Mouse (Mus musculus): ENCODE data around the gene Rab3ip. TPM values are rescaled to one million over a fixed set of nuclear protein-coding genes. Genes with fewer than 3 reads are reported as not detected.

Rab3ip gene
- total RNA-seq, 2 experiments from 2014 or later, result 62.0 to 69.2 TPM

- no peak for DNase-seq (ENCODE audit: low spot score in 2 of 2)
Measured at GRCm38 (mm10) chr10:116962152-116962551, 11.6 kb upstream of the Rab3ip start.

GRCm38 (mm10) chr10:116957867-116958551 lies 7.4 kb upstream of the Rab3ip start:
- DNase-seq (ENCODE audit: low spot score in 2 of 2), result no peak

GRCm38 (mm10) chr10:116956483-116957158 lies 6.1 kb upstream of the Rab3ip start:
- no peak for DNase-seq (ENCODE audit: low spot score in 2 of 2)

- DNase-seq (ENCODE audit: low spot score in 2 of 2), result no peak
Measured at GRCm38 (mm10) chr10:116955191-116955590, 4.6 kb upstream of the Rab3ip start.

- DNase-seq (ENCODE audit: low spot score in 2 of 2), result no peak
Measured at GRCm38 (mm10) chr10:116950886-116951285, 317 bp upstream of the Rab3ip start.

- peak; percentile 31 to 53 for DNase-seq (ENCODE audit: low spot score in 2 of 2)
Measured at GRCm38 (mm10) chr10:116949111-116950008, 1.2 kb downstream of the Rab3ip start.

GRCm38 (mm10) chr10:116948414-116948813 lies 2.2 kb downstream of the Rab3ip start:
- no peak for DNase-seq (ENCODE audit: low spot score in 2 of 2)

GRCm38 (mm10) chr10:116944940-116945339 lies 5.6 kb downstream of the Rab3ip start:
- DNase-seq (ENCODE audit: low spot score in 2 of 2), result no peak

GRCm38 (mm10) chr10:116944144-116944543 lies 6.4 kb downstream of the Rab3ip start:
- DNase-seq (ENCODE audit: low spot score in 2 of 2), result no peak

- peak in 1 of 2 experiments; percentile 26 for DNase-seq (ENCODE audit: low spot score in 2 of 2)
Measured at GRCm38 (mm10) chr10:116943025-116943424, 7.5 kb downstream of the Rab3ip start.

- no peak for DNase-seq (ENCODE audit: low spot score in 2 of 2)
Measured at GRCm38 (mm10) chr10:116935028-116935427, 15.5 kb downstream of the Rab3ip start.

GRCm38 (mm10) chr10:116933794-116934193 lies 16.8 kb downstream of the Rab3ip start:
- DNase-seq (ENCODE audit: low spot score in 2 of 2), result no peak

- no peak for DNase-seq (ENCODE audit: low spot score in 2 of 2)
Measured at GRCm38 (mm10) chr10:116932418-116932817, 18.2 kb downstream of the Rab3ip start.

- DNase-seq (ENCODE audit: low spot score in 2 of 2), result no peak
Measured at GRCm38 (mm10) chr10:116931497-116932179, 18.9 kb downstream of the Rab3ip start.

GRCm38 (mm10) chr10:116930936-116931335 lies 19.6 kb downstream of the Rab3ip start:
- no peak for DNase-seq (ENCODE audit: low spot score in 2 of 2)

GRCm38 (mm10) chr10:116930506-116930905 lies 20.1 kb downstream of the Rab3ip start:
- no peak for DNase-seq (ENCODE audit: low spot score in 2 of 2)

GRCm38 (mm10) chr10:116928826-116929225 lies 21.7 kb downstream of the Rab3ip start:
- DNase-seq (ENCODE audit: low spot score in 2 of 2), result no peak

GRCm38 (mm10) chr10:116926428-116927113 lies 24.0 kb downstream of the Rab3ip start:
- no peak for DNase-seq (ENCODE audit: low spot score in 2 of 2)

GRCm38 (mm10) chr10:116923651-116924495 lies 26.7 kb downstream of the Rab3ip start:
- DNase-seq (ENCODE audit: low spot score in 2 of 2), result no peak

GRCm38 (mm10) chr10:116922161-116922560 lies 28.4 kb downstream of the Rab3ip start:
- DNase-seq (ENCODE audit: low spot score in 2 of 2), result no peak

Data from layer of hippocampus, postnatal 10 days (tissue).